Mouse (Mus musculus) megakaryocyte, embryonic 14.5 days (primary cell): ENCODE data around the gene Gm20388.

Source experiments
- FLI1 ChIP-seq: IDR thresholded peaks from 2 replicates; pipeline ENCODE4 v1.6.1; 2012; ENCODE audit warnings: low read length, inconsistent platforms, mixed read lengths
- GATA1 ChIP-seq: IDR thresholded peaks from 3 replicates; pipeline ENCODE4 v1.6.1; 2012; ENCODE audit warnings: mixed read lengths, low read length, inconsistent platforms, borderline replicate concordance

DNA sequence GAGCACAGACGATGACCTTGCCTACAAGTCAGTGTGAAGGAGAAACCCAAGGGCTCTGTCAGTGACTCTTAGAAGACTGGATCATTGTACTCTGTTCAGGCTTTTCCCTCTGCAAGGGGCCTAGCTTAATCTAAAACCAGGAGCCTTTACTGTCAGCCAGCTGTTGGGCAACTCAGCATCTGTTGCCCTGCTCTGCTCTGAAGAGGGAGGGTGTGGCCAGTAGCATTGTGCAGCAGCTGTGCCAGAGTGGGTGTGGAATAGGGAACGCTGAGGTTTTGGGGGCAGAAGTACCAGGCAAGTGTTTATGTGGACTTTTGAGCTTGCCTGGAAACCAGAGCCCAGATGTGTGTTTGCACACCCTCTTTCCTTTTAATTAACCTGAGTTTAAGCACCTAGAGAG lies 2111.1 kb downstream of the Gm20388 start:
- TF ChIP-seq GATA1, result no peak
- no peak for TF ChIP-seq FLI1
